Mouse (Mus musculus) retina, adult 2 months (tissue): Measurements from ENCODE around the gene Rfx7.
"Not testable (repeated sequence)": the region's sequence is repeated elsewhere in the genome, so short reads cannot be mapped to it uniquely, and the experiment has no call there.

Source experiments
- DNase-seq: peaks from one replicate; pipeline ENCODE4 v3.0.0-alpha.2; 2012; ENCODE audit warnings: low read depth, low spot score

The Rfx7 gene

GRCm38 (mm10) chr9:72663534-72663918 lies 131.5 kb downstream of the Rfx7 start:
- no peak for DNase-seq

DNA sequence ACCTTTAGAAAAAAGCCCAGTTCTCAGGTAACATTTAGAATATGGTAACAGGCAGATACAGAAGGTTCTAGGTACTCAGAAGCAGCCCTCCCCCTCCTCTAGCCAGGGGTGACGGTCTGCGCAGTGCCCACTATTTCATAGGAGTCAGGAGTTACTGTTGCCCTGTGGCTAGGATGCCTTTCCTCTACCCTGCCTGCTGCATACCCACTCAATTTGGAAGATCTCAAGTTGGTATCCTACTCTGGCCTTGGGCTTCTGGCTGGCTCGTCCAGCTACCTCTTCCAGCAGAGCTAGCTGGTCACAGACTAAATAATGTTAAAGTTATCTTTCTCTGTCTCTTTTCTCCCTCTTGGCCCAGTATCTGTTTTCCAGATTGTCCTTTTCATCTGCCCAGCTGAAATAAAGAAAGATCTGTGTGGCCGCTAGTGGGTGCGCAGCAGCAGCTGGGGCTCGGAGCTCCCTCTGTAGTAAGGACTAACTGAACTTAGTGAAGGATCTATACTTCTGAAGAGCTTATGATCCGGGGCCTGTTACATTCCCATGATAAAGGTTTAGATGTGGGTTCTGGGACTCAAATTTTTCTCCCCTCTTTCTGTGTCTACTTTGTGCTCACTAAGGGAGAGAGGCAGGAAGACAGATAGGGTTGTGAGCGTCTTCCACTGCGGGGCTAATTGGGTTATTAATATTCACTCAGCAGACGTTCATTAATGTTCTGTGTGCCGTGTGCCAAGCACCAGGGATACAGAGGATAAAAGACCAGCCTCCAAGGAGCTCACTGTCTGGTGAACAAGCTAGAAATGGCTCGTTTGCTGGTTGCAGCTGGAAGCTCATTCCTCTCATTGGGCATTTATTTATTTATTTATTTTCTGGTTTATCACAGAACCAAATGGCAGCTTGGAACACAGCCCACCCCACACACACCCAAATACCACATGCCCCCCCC lies 132.6 kb downstream of the Rfx7 start:
- DNase-seq = no peak

- no peak for DNase-seq
Measured at GRCm38 (mm10) chr9:72665517-72665916, 133.5 kb downstream of the Rfx7 start.

GRCm38 (mm10) chr9:72666352-72667021 lies 134.4 kb downstream of the Rfx7 start:
- not testable (repeated sequence) for DNase-seq

- no peak for DNase-seq
Measured at GRCm38 (mm10) chr9:72667126-72667525, 135.1 kb downstream of the Rfx7 start.

DNA sequence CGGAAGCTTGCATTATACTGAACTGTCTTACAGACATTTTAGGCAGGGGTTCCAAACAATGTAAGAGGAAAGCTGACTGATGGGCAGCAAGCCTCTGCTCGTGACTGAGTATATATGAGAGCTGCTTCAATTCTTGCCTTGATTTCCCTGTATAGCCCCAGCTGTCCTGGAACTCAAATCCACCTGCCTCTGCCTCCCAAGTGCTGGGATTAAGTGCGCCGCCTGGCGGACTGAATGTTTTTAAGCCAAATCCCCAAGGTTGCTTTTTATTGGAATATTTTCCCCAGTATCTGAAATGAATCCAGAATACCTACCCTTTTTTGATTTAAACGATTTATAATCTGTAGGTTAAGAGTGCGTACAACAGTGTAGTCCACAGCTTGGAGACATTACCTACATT lies 137.3 kb downstream of the Rfx7 start:
- no peak for DNase-seq

DNA sequence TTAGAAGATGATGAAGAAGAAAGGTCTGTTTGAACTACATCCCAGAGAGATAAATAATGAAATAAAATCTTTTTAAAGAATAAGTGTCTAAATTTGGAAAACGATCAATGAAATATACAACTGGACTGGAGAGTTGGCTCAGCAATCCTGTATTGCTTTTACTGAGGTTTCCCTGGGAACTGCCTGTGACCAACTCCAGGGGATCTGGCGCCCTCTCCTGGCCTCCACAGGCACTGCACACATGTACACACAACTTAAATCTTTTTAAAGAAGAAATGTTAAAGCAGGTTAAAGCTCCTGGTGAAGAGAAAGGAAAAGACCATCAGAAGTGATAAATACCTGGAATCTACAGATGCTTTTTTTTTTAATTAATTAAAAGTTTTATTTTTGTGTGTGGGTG lies 140.3 kb downstream of the Rfx7 start:
- peak; percentile 44 for DNase-seq
